ENCODE assay signal across 20 mouse cellular contexts in genomic region chr1:105280160-105280559, GRCm38 (mm10).
A peak's percentile ranks its signal among the peaks of the same experiment; 100 is the strongest.
DNase-seq lines count a peak whose midpoint lies in the region; ATAC-seq and TF ChIP-seq lines count a peak whose summit lies in the region.
"Had no signal": no experiment of that assay in that cellular context is flagged by ENCODE, and none has a peak within 500 bp of the region (broad histone marks: within the 10 kb centered on the region; RNA-seq: fewer than 3 reads in every experiment).

No protein-coding gene starts in this region.

- WGBS in kidney, embryonic 15.5 days, result 31% methylated on average over 2 of the region's 2 CpGs
- WGBS in kidney, postnatal 0 days, result 36% methylated on average over 2 of the region's 2 CpGs
- WGBS in kidney, adult 2 months, result 64% methylated on average over 2 of the region's 2 CpGs
- WGBS in lung, embryonic 14.5 days, result 43% methylated on average over 2 of the region's 2 CpGs

- peak; percentile 46; the same call in 1 of the 2 replicates for ATAC-seq in kidney, embryonic 15.5 days (replicated peaks; ENCODE audit: low FRiP score)
- ATAC-seq in kidney, postnatal 0 days (replicated peaks; ENCODE audit: low FRiP score, low read depth), result no peak
- ATAC-seq in lung, embryonic 14.5 days (ENCODE audit: insufficient read depth), result no peak
- no peak for ATAC-seq in megakaryocyte, adult 5-6 weeks (ENCODE audit: poor library complexity, severe bottlenecking)
- ATAC-seq: forebrain, embryonic 13.5 days; forebrain, embryonic 15.5 days had no signal

- 0 out of 2 replicates have a peak, but pooled peaks cover 3% of the 10 kb centered on the region for H3K4me1 ChIP-seq in kidney, embryonic 15.5 days
- no peaks in the 10 kb centered on the region for H3K4me1 ChIP-seq in kidney, postnatal 0 days (replicated peaks; ENCODE audit: insufficient read depth, low read length)
- H3K4me1 ChIP-seq in kidney, adult 2 months (ENCODE audit: control insufficient read depth, insufficient read depth, low read length), result no peaks in the 10 kb centered on the region
- peaks cover 4% of the 10 kb centered on the region; the same call in 1 of the 2 replicates for H3K4me1 ChIP-seq in lung, embryonic 14.5 days (ENCODE audit: insufficient read depth)
- 0 out of 2 replicates have a peak, but pooled peaks cover 2% of the 10 kb centered on the region for H3K4me1 ChIP-seq in brown adipose tissue, adult 24 weeks (ENCODE audit: control insufficient read depth, insufficient read depth, insufficient read length, low read length)
- H3K4me1 ChIP-seq: embryonic facial prominence, embryonic 12.5 days; forebrain, embryonic 13.5 days; forebrain, embryonic 15.5 days had no signal

- H3K27me3 ChIP-seq in kidney, embryonic 15.5 days, result no peaks in the 10 kb centered on the region
- no peaks in the 10 kb centered on the region for H3K27me3 ChIP-seq in kidney, postnatal 0 days (ENCODE audit: insufficient read depth, low read length)
- no peaks in the 10 kb centered on the region for H3K27me3 ChIP-seq in kidney, adult 2 months (replicated peaks; ENCODE audit: control insufficient read depth, insufficient read depth, low read length)
- no peaks in the 10 kb centered on the region for H3K27me3 ChIP-seq in lung, embryonic 14.5 days (ENCODE audit: insufficient read depth, low read length)
- H3K27me3 ChIP-seq: embryonic facial prominence, embryonic 12.5 days; forebrain, embryonic 13.5 days; forebrain, embryonic 15.5 days had no signal

- no peak overlapping the region for H3K9ac ChIP-seq in kidney, embryonic 15.5 days
- H3K9ac ChIP-seq in kidney, postnatal 0 days (ENCODE audit: low read depth, low read length), result no peak overlapping the region
- H3K9ac ChIP-seq in lung, embryonic 14.5 days, result no peak overlapping the region
- H3K9ac ChIP-seq: embryonic facial prominence, embryonic 12.5 days; forebrain, embryonic 13.5 days; forebrain, embryonic 15.5 days had no signal

- no peaks in the 10 kb centered on the region for H3K9me3 ChIP-seq in kidney, embryonic 15.5 days (replicated peaks)
- no peaks in the 10 kb centered on the region for H3K9me3 ChIP-seq in kidney, postnatal 0 days (replicated peaks; ENCODE audit: low read length)
- H3K9me3 ChIP-seq in lung, embryonic 14.5 days (ENCODE audit: low read depth, low read length), result no peaks in the 10 kb centered on the region
- H3K9me3 ChIP-seq: embryonic facial prominence, embryonic 10.5 days; embryonic facial prominence, embryonic 12.5 days; forebrain, embryonic 13.5 days; forebrain, embryonic 15.5 days had no signal

- no peak overlapping the region for H3K4me3 ChIP-seq in kidney, embryonic 15.5 days (replicated peaks)
- H3K4me3 ChIP-seq in kidney, postnatal 0 days (replicated peaks; ENCODE audit: low read depth, low read length), result no peak overlapping the region
- no peak overlapping the region for H3K4me3 ChIP-seq in kidney, adult 2 months (ENCODE audit: insufficient read depth, low read depth, low read length)
- no peak overlapping the region for H3K4me3 ChIP-seq in lung, embryonic 14.5 days (ENCODE audit: low read depth, low read length)
- H3K4me3 ChIP-seq in brown adipose tissue, adult 24 weeks (ENCODE audit: insufficient read depth, low read depth, low read length), result no peak overlapping the region
- H3K4me3 ChIP-seq: embryonic facial prominence, embryonic 10.5 days; embryonic facial prominence, embryonic 12.5 days; forebrain, embryonic 13.5 days; forebrain, embryonic 15.5 days had no signal

- H3K27ac ChIP-seq in kidney, embryonic 15.5 days, result no peak overlapping the region
- no peak overlapping the region for H3K27ac ChIP-seq in kidney, postnatal 0 days
- H3K27ac ChIP-seq in kidney, adult 2 months (ENCODE audit: insufficient read depth, low read depth, low read length), result no peak overlapping the region
- H3K27ac ChIP-seq in lung, embryonic 14.5 days (ENCODE audit: low read depth), result no peak overlapping the region
- H3K27ac ChIP-seq in brown adipose tissue, adult 24 weeks (replicated peaks; ENCODE audit: low read depth, low read length), result 0 out of 2 replicates have a peak overlapping the region, but pooled peaks have one; percentile 24
- H3K27ac ChIP-seq: embryonic facial prominence, embryonic 10.5 days; embryonic facial prominence, embryonic 12.5 days; forebrain, embryonic 13.5 days; forebrain, embryonic 15.5 days had no signal

- H3K4me2 ChIP-seq in kidney, embryonic 15.5 days, result no peak overlapping the region
- no peak overlapping the region for H3K4me2 ChIP-seq in kidney, postnatal 0 days (ENCODE audit: low read length)
- no peak overlapping the region for H3K4me2 ChIP-seq in lung, embryonic 14.5 days
- H3K4me2 ChIP-seq: embryonic facial prominence, embryonic 12.5 days; forebrain, embryonic 13.5 days; forebrain, embryonic 15.5 days had no signal

- TF ChIP-seq POLR2A in kidney, adult 2 months (IDR thresholded peaks at IDR 0.05; ENCODE audit: low read depth, low read length), result no peak

- H3K36me3 ChIP-seq in kidney, embryonic 15.5 days, result no peaks in the 10 kb centered on the region
- no peaks in the 10 kb centered on the region for H3K36me3 ChIP-seq in kidney, postnatal 0 days (ENCODE audit: insufficient read depth, low read length)
- H3K36me3 ChIP-seq in kidney, adult 2 months (ENCODE audit: control insufficient read depth, insufficient read depth, low read length), result no peaks in the 10 kb centered on the region
- H3K36me3 ChIP-seq in lung, embryonic 14.5 days (ENCODE audit: insufficient read depth), result no peaks in the 10 kb centered on the region
- H3K36me3 ChIP-seq: embryonic facial prominence, embryonic 10.5 days; embryonic facial prominence, embryonic 12.5 days; forebrain, embryonic 15.5 days had no signal

- no peak for TF ChIP-seq CTCF in kidney, postnatal 0 days (IDR thresholded peaks at IDR 0.05; ENCODE audit: low read depth)
- TF ChIP-seq CTCF in kidney, adult 2 months (conservative IDR thresholded peaks at IDR 0.05; ENCODE audit: insufficient read depth, insufficient read length, low read depth, low read length), result no peak
- no peak for TF ChIP-seq CTCF in lung, embryonic 14.5 days (IDR thresholded peaks at IDR 0.05; ENCODE audit: low read depth)

- no peak for DNase-seq in kidney, postnatal 36 days
- peak; percentile 38 for DNase-seq in kidney, postnatal 0 days (ENCODE audit: low spot score)
- DNase-seq in kidney, adult 2 months, result no peak
- DNase-seq in lung, embryonic 14.5 days, result peak; percentile 22
- DNase-seq in lung, postnatal 10 days, result no peak
- DNase-seq: adrenal gland, adult 2 months; adrenal gland, postnatal 10 days; adrenal gland, postnatal 25 days; cerebellum, adult 11-12 months; cerebellum, adult 2 months; cerebellum, adult 9-10 months; cerebellum, postnatal 10 days; cerebellum, postnatal 25 days had no signal

Comparison
In these comparisons a context has a peak if more than half of its experiments do, and no peak if none do; other contexts are left out.
1. DNase-seq: peak in kidney, postnatal 0 days (single experiment) and lung, embryonic 14.5 days (single experiment); none in kidney, postnatal 36 days (0 of 2), kidney, adult 2 months (single experiment) and lung, postnatal 10 days (single experiment).